Comparison of ENCODE assay signal across 10 mouse cellular contexts in genomic region chr2:36234526-36235368, GRCm38 (mm10). TPM values are rescaled to one million over a fixed set of nuclear protein-coding genes. Genes with fewer than 3 reads are reported as not detected.
DNase-seq lines count a peak whose midpoint lies in the region; ATAC-seq and TF ChIP-seq lines count a peak whose summit lies in the region.
"Had no signal": no experiment of that assay in that cellular context is flagged by ENCODE, and none has a peak within 500 bp of the region (broad histone marks: within the 10 kb centered on the region; RNA-seq: fewer than 3 reads in every experiment).

No protein-coding gene starts in this region.

- H3K4me3 ChIP-seq in liver, adult 2 months (ENCODE audit: insufficient read depth, low read depth, low read length) = no peak overlapping the region
- H3K4me3 ChIP-seq in heart, postnatal 0 days (ENCODE audit: low read depth, low read length) = no peak overlapping the region
- no peak overlapping the region for H3K4me3 ChIP-seq in stomach, embryonic 16.5 days (replicated peaks; ENCODE audit: low read length)
- H3K4me3 ChIP-seq: erythroblast, embryonic 14.5 days had no signal

- H3K27me3 ChIP-seq in liver, adult 2 months (ENCODE audit: control insufficient read depth, insufficient read depth, low read length) = no peaks in the 10 kb centered on the region; the same call in 1 of the 2 replicates
- H3K27me3 ChIP-seq in heart, postnatal 0 days (ENCODE audit: control insufficient read depth, insufficient read depth, low read length) = no peaks in the 10 kb centered on the region
- no peaks in the 10 kb centered on the region for H3K27me3 ChIP-seq in stomach, embryonic 16.5 days (ENCODE audit: control insufficient read depth, insufficient read depth, low read length)

- H3K9me3 ChIP-seq in heart, postnatal 0 days (replicated peaks; ENCODE audit: control insufficient read depth, low read length) = no peaks in the 10 kb centered on the region
- 0 out of 2 replicates have a peak, but pooled peaks cover 5% of the 10 kb centered on the region for H3K9me3 ChIP-seq in stomach, embryonic 16.5 days (replicated peaks; ENCODE audit: control insufficient read depth, low read length)

- no peak for TF ChIP-seq POLR2A in liver, adult 2 months (IDR thresholded peaks at IDR 0.05; ENCODE audit: extremely low read depth, insufficient read depth, low read length)

- 64% methylated on average over 7 of the region's 7 CpGs for WGBS in liver, adult 2 months
- WGBS in heart, postnatal 0 days = 47% methylated on average over 7 of the region's 7 CpGs
- 38% methylated on average over 7 of the region's 7 CpGs for WGBS in stomach, embryonic 16.5 days

- H3K4me1 ChIP-seq in liver, adult 2 months (ENCODE audit: control insufficient read depth, insufficient read depth, low read length) = peaks cover 8% of the 10 kb centered on the region; the same call in 1 of the 2 replicates
- peaks cover 33% of the 10 kb centered on the region for H3K4me1 ChIP-seq in heart, postnatal 0 days (ENCODE audit: control insufficient read depth, insufficient read depth)
- peaks cover 39% of the 10 kb centered on the region for H3K4me1 ChIP-seq in stomach, embryonic 16.5 days (ENCODE audit: control insufficient read depth, insufficient read depth, low read length)

- no peak for ATAC-seq in heart, postnatal 0 days (ENCODE audit: insufficient read depth, low read depth)
- no peak for ATAC-seq in stomach, embryonic 16.5 days (ENCODE audit: insufficient read depth, low FRiP score)

- H3K79me2 ChIP-seq in liver, adult 2 months (ENCODE audit: control insufficient read depth, insufficient read depth, low read length) = no peaks in the 10 kb centered on the region

- no peak overlapping the region for H3K4me2 ChIP-seq in heart, postnatal 0 days (ENCODE audit: low read depth, low read length)
- H3K4me2 ChIP-seq in stomach, embryonic 16.5 days (ENCODE audit: low read depth, low read length) = no peak overlapping the region; the same call in 1 of the 2 replicates

- H3K27ac ChIP-seq in liver, adult 2 months (replicated peaks; ENCODE audit: insufficient read depth, low read depth, low read length) = 0 out of 2 replicates have a peak overlapping the region, but pooled peaks have one; percentile 37
- no peak overlapping the region for H3K27ac ChIP-seq in heart, postnatal 0 days (ENCODE audit: low read depth)
- H3K27ac ChIP-seq in stomach, embryonic 16.5 days (ENCODE audit: low read length) = peak overlapping the region; percentile 76
- H3K27ac ChIP-seq: macrophage had no signal

- TF ChIP-seq EP300 in heart, postnatal 0 days (IDR thresholded peaks at IDR 0.05; ENCODE audit: low read depth) = no peak

- no peaks in the 10 kb centered on the region for H3K36me3 ChIP-seq in liver, adult 2 months (ENCODE audit: control insufficient read depth, insufficient read depth, low read length)
- 0 out of 2 replicates have a peak, but pooled peaks cover 9% of the 10 kb centered on the region for H3K36me3 ChIP-seq in heart, postnatal 0 days (replicated peaks; ENCODE audit: control insufficient read depth, insufficient read depth, low read length)
- no peaks in the 10 kb centered on the region for H3K36me3 ChIP-seq in stomach, embryonic 16.5 days (ENCODE audit: control insufficient read depth, insufficient read depth, low read length)

- TF ChIP-seq CTCF in liver, adult 2 months (IDR thresholded peaks at IDR 0.05; ENCODE audit: low read depth, low read length) = no peak
- TF ChIP-seq CTCF in heart, postnatal 0 days (IDR thresholded peaks at IDR 0.05; ENCODE audit: low read depth) = no peak; the same call in 1 of the 2 replicates

- peak; percentile 16 for DNase-seq in liver, adult 2 months (ENCODE audit: extremely low read depth, low read depth, low spot score)
- DNase-seq in liver = no peak
- DNase-seq in heart, postnatal 0 days (ENCODE audit: low spot score) = peak; percentile 30
- peak; percentile 63 for DNase-seq in lung, postnatal 10 days
- DNase-seq in spleen, adult 12 weeks (ENCODE audit: low spot score) = no peak
- DNase-seq in cerebellum, adult 11 months = no peak
- DNase-seq: retina, postnatal 1 day had no signal

- no peak overlapping the region for H3K9ac ChIP-seq in liver, adult 2 months (ENCODE audit: low read depth, low read length)
- H3K9ac ChIP-seq in heart, postnatal 0 days (replicated peaks; ENCODE audit: low read depth, low read length) = no peak overlapping the region
- H3K9ac ChIP-seq in stomach, embryonic 16.5 days (ENCODE audit: low read length) = peak overlapping the region; percentile 35; the same call in 1 of the 2 replicates

RNA-seq across cellular contexts. Expression of gene Ptgs1, which starts 4.5 kb away (rescaled TPM):
- 12.4 and 14.4 TPM in 2 replicates for total RNA-seq in liver, adult 2 months (2014; rRNA removed)
- 7.3 and 10.9 TPM in 2 replicates for polyA plus RNA-seq in liver, adult 2 months (2012; rRNA removed)
- 49.7 and 55.9 TPM in 2 replicates for total RNA-seq in heart, postnatal 0 days (2014; rRNA removed; ENCODE audit: low replicate concordance)
- polyA plus RNA-seq in heart, postnatal 0 days (2015; fragmentation: Nextera tagmentation; extraction: Ambion mirVana) = 21.6 and 21.9 TPM in 2 replicates
- 35.1 and 37.5 TPM in 2 replicates for polyA plus RNA-seq in stomach, embryonic 16.5 days (2015; fragmentation: Nextera tagmentation; extraction: Ambion mirVana)

Comparison
In these comparisons a context has a peak if more than half of its experiments do, and no peak if none do; other contexts are left out.
1. DNase-seq: peak in liver, adult 2 months (single experiment), heart, postnatal 0 days (single experiment) and lung, postnatal 10 days (single experiment); none in liver (single experiment), spleen, adult 12 weeks (single experiment) and cerebellum, adult 11 months (single experiment).